Mouse (Mus musculus): Measurements from ENCODE around the gene Zfp689. TPM values are rescaled to one million over a fixed set of nuclear protein-coding genes. Genes with fewer than 3 reads are reported as not detected.
"Not testable (repeated sequence)": the region's sequence is repeated elsewhere in the genome, so short reads cannot be mapped to it uniquely, and the experiment has no call there.

Zfp689 gene
- polyA plus RNA-seq, 1 experiment from 2014 or later = 11.7 TPM

GRCm38 (mm10) chr7:127465670-127466069 is 16.7 kb upstream of the Zfp689 start:
- not testable (repeated sequence) for H3K4me2 ChIP-seq (ENCODE audit: low read depth, low read length); H3K9ac ChIP-seq (replicated peaks; ENCODE audit: low read length); ATAC-seq (replicated peaks; ENCODE audit: insufficient number of reproducible peaks, low FRiP score, low TSS enrichment, low read depth); H3K9me3 ChIP-seq (replicated peaks; ENCODE audit: control insufficient read depth, low read length); DNase-seq (ENCODE audit: low spot score); H3K36me3 ChIP-seq (replicated peaks; ENCODE audit: control insufficient read depth, insufficient read depth, low read depth, low read length); H3K4me3 ChIP-seq (ENCODE audit: low read depth, low read length); H3K27ac ChIP-seq (replicated peaks; ENCODE audit: low read depth, low read length); H3K27me3 ChIP-seq (ENCODE audit: control insufficient read depth, insufficient read depth, low read length); H3K4me1 ChIP-seq (ENCODE audit: control insufficient read depth, insufficient read depth, low read length)
- 97% methylated on average over 2 of the region's 2 CpGs for WGBS

- ATAC-seq (replicated peaks; ENCODE audit: insufficient number of reproducible peaks, low FRiP score, low TSS enrichment, low read depth) = no peak
- peaks cover 3% of the 10 kb centered on the region; the same call in 1 of the 2 replicates for H3K36me3 ChIP-seq (replicated peaks; ENCODE audit: control insufficient read depth, insufficient read depth, low read depth, low read length)
- no peak overlapping the region for H3K4me2 ChIP-seq (ENCODE audit: low read depth, low read length)
- no peak for DNase-seq (ENCODE audit: low spot score)
- no peak overlapping the region for H3K9ac ChIP-seq (replicated peaks; ENCODE audit: low read length)
- WGBS = 91% methylated on average over 3 of the region's 3 CpGs
- no peak overlapping the region for H3K4me3 ChIP-seq (ENCODE audit: low read depth, low read length)
- no peaks in the 10 kb centered on the region for H3K4me1 ChIP-seq (ENCODE audit: control insufficient read depth, insufficient read depth, low read length)
- H3K27ac ChIP-seq (replicated peaks; ENCODE audit: low read depth, low read length) = no peak overlapping the region
- H3K27me3 ChIP-seq (ENCODE audit: control insufficient read depth, insufficient read depth, low read length) = no peaks in the 10 kb centered on the region
- no peaks in the 10 kb centered on the region for H3K9me3 ChIP-seq (replicated peaks; ENCODE audit: control insufficient read depth, low read length)
These were observed 16.2 kb upstream of the Zfp689 start for GRCm38 (mm10) chr7:127465191-127465590.

- DNase-seq (ENCODE audit: low spot score); H3K27me3 ChIP-seq (ENCODE audit: control insufficient read depth, insufficient read depth, low read length); H3K4me3 ChIP-seq (ENCODE audit: low read depth, low read length); H3K9ac ChIP-seq (replicated peaks; ENCODE audit: low read length); H3K4me1 ChIP-seq (ENCODE audit: control insufficient read depth, insufficient read depth, low read length); H3K36me3 ChIP-seq (replicated peaks; ENCODE audit: control insufficient read depth, insufficient read depth, low read depth, low read length); H3K27ac ChIP-seq (replicated peaks; ENCODE audit: low read depth, low read length); ATAC-seq (replicated peaks; ENCODE audit: insufficient number of reproducible peaks, low FRiP score, low TSS enrichment, low read depth); H3K4me2 ChIP-seq (ENCODE audit: low read depth, low read length); H3K9me3 ChIP-seq (replicated peaks; ENCODE audit: control insufficient read depth, low read length): not testable (repeated sequence)
- 99% methylated on average over 8 of the region's 8 CpGs for WGBS
These were observed 10.4 kb upstream of the Zfp689 start, which contains the start of gene Prr14 for GRCm38 (mm10) chr7:127459311-127459710. Gene Prr14, plus strand, starts transcription at chr7:127459611.

- H3K4me2 ChIP-seq (ENCODE audit: low read depth, low read length); ATAC-seq (replicated peaks; ENCODE audit: insufficient number of reproducible peaks, low FRiP score, low TSS enrichment, low read depth); H3K27ac ChIP-seq (replicated peaks; ENCODE audit: low read depth, low read length); H3K4me1 ChIP-seq (ENCODE audit: control insufficient read depth, insufficient read depth, low read length); H3K36me3 ChIP-seq (replicated peaks; ENCODE audit: control insufficient read depth, insufficient read depth, low read depth, low read length); H3K27me3 ChIP-seq (ENCODE audit: control insufficient read depth, insufficient read depth, low read length); H3K4me3 ChIP-seq (ENCODE audit: low read depth, low read length); H3K9ac ChIP-seq (replicated peaks; ENCODE audit: low read length); DNase-seq (ENCODE audit: low spot score); H3K9me3 ChIP-seq (replicated peaks; ENCODE audit: control insufficient read depth, low read length): not testable (repeated sequence)
- 88% methylated on average over 3 of the region's 3 CpGs for WGBS
These were observed 9.6 kb upstream of the Zfp689 start for GRCm38 (mm10) chr7:127458371-127459122.

GRCm38 (mm10) chr7:127454905-127455304 is 5.9 kb upstream of the Zfp689 start:
- Histone ChIP-seq H3K9me3 (replicated peaks; ENCODE audit: control insufficient read depth, low read length) (no peaks in the 10 kb centered on the region), H3K27ac (replicated peaks; ENCODE audit: low read depth, low read length) (no peak overlapping the region), H3K4me3 (ENCODE audit: low read depth, low read length) (no peak overlapping the region), H3K9ac (replicated peaks; ENCODE audit: low read length) (no peak overlapping the region), H3K27me3 (ENCODE audit: control insufficient read depth, insufficient read depth, low read length) (no peaks in the 10 kb centered on the region), H3K36me3 (replicated peaks; ENCODE audit: control insufficient read depth, insufficient read depth, low read depth, low read length) (peaks cover 5% of the 10 kb centered on the region), H3K4me1 (ENCODE audit: control insufficient read depth, insufficient read depth, low read length) (no peaks in the 10 kb centered on the region), H3K4me2 (ENCODE audit: low read depth, low read length) (no peak overlapping the region)
- DNase-seq (ENCODE audit: low spot score) = no peak
- 86% methylated on average over 7 of the region's 7 CpGs for WGBS
- no peak for ATAC-seq (replicated peaks; ENCODE audit: insufficient number of reproducible peaks, low FRiP score, low TSS enrichment, low read depth)

- ATAC-seq (replicated peaks; ENCODE audit: insufficient number of reproducible peaks, low FRiP score, low TSS enrichment, low read depth) = no peak
- Histone ChIP-seq H3K27ac (replicated peaks; ENCODE audit: low read depth, low read length) (no peak overlapping the region), H3K4me1 (ENCODE audit: control insufficient read depth, insufficient read depth, low read length) (no peaks in the 10 kb centered on the region), H3K4me3 (ENCODE audit: low read depth, low read length) (no peak overlapping the region), H3K36me3 (replicated peaks; ENCODE audit: control insufficient read depth, insufficient read depth, low read depth, low read length) (peaks cover 5% of the 10 kb centered on the region), H3K9me3 (replicated peaks; ENCODE audit: control insufficient read depth, low read length) (no peaks in the 10 kb centered on the region), H3K9ac (replicated peaks; ENCODE audit: low read length) (no peak overlapping the region), H3K27me3 (ENCODE audit: control insufficient read depth, insufficient read depth, low read length) (no peaks in the 10 kb centered on the region), H3K4me2 (ENCODE audit: low read depth, low read length) (no peak overlapping the region)
- no peak for DNase-seq (ENCODE audit: low spot score)
- WGBS = 99% methylated on average over 2 of the region's 2 CpGs
These were observed 4.1 kb upstream of the Zfp689 start for GRCm38 (mm10) chr7:127453056-127453455.

GRCm38 (mm10) chr7:127449966-127450365 is 1.0 kb upstream of the Zfp689 start:
- no peak for ATAC-seq (replicated peaks; ENCODE audit: insufficient number of reproducible peaks, low FRiP score, low TSS enrichment, low read depth)
- Histone ChIP-seq H3K27me3 (ENCODE audit: control insufficient read depth, insufficient read depth, low read length) (no peaks in the 10 kb centered on the region), H3K9me3 (replicated peaks; ENCODE audit: control insufficient read depth, low read length) (no peaks in the 10 kb centered on the region), H3K4me2 (ENCODE audit: low read depth, low read length) (peak overlapping the region; percentile 48), H3K9ac (replicated peaks; ENCODE audit: low read length) (peak overlapping the region; percentile 48; the same call in 1 of the 2 replicates), H3K27ac (replicated peaks; ENCODE audit: low read depth, low read length) (no peak overlapping the region), H3K4me1 (ENCODE audit: control insufficient read depth, insufficient read depth, low read length) (no peaks in the 10 kb centered on the region), H3K36me3 (replicated peaks; ENCODE audit: control insufficient read depth, insufficient read depth, low read depth, low read length) (peaks cover 2% of the 10 kb centered on the region), H3K4me3 (ENCODE audit: low read depth, low read length) (peak overlapping the region; percentile 92)
- DNase-seq (ENCODE audit: low spot score) = no peak
- WGBS = 87% methylated on average over 7 of the region's 7 CpGs

GRCm38 (mm10) chr7:127443976-127444375 is 5.0 kb downstream of the Zfp689 start:
- peaks cover 12% of the 10 kb centered on the region for H3K36me3 ChIP-seq (replicated peaks; ENCODE audit: control insufficient read depth, insufficient read depth, low read depth, low read length)
- no peak overlapping the region for H3K4me2 ChIP-seq (ENCODE audit: low read depth, low read length)
- no peak for DNase-seq (ENCODE audit: low spot score)
- no peaks in the 10 kb centered on the region for H3K4me1 ChIP-seq (ENCODE audit: control insufficient read depth, insufficient read depth, low read length)
- no peak for ATAC-seq (replicated peaks; ENCODE audit: insufficient number of reproducible peaks, low FRiP score, low TSS enrichment, low read depth)
- WGBS = 85% methylated on average over 20 of the region's 20 CpGs
- no peak overlapping the region for H3K9ac ChIP-seq (replicated peaks; ENCODE audit: low read length)
- H3K27ac ChIP-seq (replicated peaks; ENCODE audit: low read depth, low read length) = no peak overlapping the region
- H3K4me3 ChIP-seq (ENCODE audit: low read depth, low read length) = no peak overlapping the region
- no peaks in the 10 kb centered on the region for H3K9me3 ChIP-seq (replicated peaks; ENCODE audit: control insufficient read depth, low read length)
- no peaks in the 10 kb centered on the region for H3K27me3 ChIP-seq (ENCODE audit: control insufficient read depth, insufficient read depth, low read length)

Measured in embryonic facial prominence, embryonic 11.5 days (tissue).